Mouse (Mus musculus) monocyte, adult 2 months (primary cell): ENCODE results near the gene Rplp1.

ENCODE experiments used
- DNase-seq, 2 experiments: peaks; one replicate each; pipeline ENCODE4 v3.0.0; 2022; ENCODE audit warnings: low spot score in 2 of 2, low read depth in 1 of 2

Gene Rplp1

GRCm38 (mm10) chr9:61878889-61879288 is 35.5 kb downstream of the Rplp1 start:
- DNase-seq, result no peak

DNA sequence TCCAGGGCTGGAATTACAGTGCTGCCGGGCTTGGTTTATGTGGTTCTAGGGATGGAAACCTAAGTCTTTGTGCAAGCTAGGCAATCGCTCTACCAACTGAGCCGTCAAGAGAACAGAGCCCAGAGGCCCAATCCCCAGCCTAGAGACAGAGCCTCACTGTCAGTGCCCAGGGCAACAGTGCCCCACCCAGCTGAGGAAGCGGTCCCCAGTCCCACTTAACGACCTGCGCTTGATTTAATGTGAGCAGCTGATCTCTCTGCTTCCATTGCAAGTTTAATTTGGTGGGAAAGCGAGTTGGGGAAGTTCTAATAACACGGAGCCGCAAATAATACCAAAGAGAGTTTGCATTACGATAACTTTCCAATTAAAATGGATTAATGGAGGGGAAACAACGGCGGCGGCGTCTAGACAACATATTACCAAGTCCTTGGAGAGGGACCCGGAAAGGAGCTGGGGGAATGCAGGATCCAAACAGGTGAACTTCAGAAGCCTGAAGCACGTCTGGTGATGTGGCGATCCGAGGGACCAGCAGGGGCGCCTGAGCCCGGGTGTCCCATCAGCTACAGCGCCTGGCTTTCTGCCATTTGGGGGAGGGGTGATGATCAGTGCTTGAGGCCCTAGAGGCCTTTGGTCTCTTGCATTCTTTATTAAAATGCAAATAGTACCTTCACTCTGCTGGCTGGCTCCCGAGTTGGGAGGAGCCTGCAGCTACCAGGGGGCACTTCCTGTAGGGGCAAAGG is 36.8 kb downstream of the Rplp1 start:
- DNase-seq, result no peak

DNA sequence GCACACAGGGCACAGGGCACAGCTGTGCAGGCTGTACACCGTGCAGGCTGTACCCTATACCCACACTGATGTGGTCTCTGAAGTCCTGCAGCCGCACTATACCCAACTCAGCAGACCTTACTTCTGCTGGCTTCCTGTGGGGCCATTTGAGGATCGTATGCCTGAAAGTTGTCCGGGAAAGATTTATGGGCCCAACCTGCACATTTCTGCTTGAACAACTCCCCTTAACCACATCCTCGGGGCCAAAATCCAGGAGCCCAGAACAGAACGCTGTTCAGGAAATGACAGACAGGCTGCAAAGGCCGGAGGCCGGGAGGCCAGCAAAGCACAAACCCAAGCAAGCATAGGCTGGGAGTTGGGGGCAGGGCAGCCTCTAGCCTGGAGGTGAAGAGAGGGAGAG is 41.0 kb downstream of the Rplp1 start:
- DNase-seq, result no peak

DNA sequence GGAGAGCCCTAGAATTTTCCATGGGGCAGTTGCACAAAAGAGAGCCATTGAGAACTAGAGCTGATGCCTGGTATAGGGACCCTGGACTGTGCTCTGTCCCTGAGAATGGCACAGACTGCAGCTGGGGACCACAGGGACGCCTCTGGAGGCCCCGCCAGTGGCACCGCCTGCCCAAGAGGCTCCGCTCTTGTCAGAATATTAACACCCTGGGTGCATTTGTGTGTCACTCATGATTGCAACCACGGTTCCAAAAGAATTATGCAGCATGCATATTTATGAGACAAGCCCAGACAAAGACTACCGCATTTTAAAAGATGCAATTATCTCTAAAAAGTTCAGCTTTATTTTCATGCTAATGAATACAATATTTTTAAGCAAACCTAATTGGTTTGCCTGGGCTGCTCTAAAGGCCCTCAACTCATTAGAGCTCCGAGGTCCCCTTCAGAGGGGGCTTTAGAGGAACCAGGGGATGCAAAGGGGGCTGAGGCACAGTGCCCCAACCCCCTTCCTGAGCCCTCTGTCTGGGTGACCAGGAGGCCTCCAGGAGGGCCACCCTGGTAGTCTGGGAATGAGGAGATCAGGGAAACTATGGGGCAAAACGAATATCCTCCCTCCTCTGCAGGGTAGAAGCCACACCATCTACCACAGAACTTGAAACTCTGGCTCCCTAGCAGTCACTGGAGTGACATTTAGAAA is 41.9 kb downstream of the Rplp1 start:
- DNase-seq, result no peak

DNA sequence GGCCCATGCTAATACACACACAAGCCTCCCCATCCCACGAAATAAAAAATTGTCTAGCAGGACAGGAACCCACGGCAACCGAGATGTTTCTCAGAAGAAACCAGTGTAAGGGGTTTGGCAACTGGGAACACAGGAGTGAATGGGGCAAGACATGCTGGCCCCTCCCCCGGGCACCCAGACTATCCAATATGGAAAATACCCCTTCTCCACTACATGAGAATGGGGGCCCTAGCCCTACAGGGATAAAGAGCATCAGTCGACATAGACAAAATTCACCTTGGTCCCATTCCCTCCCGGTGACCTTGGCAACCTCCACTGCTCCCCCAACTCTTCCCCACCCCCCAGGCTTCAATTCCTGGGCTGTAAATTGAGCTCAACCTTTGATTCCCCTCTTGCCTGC is 42.5 kb downstream of the Rplp1 start:
- no peak for DNase-seq

GRCm38 (mm10) chr9:61867659-61868058 is 46.7 kb downstream of the Rplp1 start:
- no peak for DNase-seq
